Mouse (Mus musculus) forebrain, embryonic 14.5 days (tissue): Measurements from ENCODE around the gene Dtnb. TPM values are rescaled to one million over a fixed set of nuclear protein-coding genes. Genes with fewer than 3 reads are reported as not detected.

Experiments used
- ATAC-seq: fragments of 200-750 bp; cut with Nextera tagmentation; 2 replicates; pipeline ENCODE4 v1.8.0; 2017; ENCODE audit warnings: mild to moderate bottlenecking, moderate library complexity
- DNase-seq: peaks from one replicate; pipeline ENCODE4 v3.0.0-alpha.2; 2015; ENCODE audit warnings: low spot score
- H3K27ac ChIP-seq: fragments of 300-500 bp; sonication (generic); 2 replicates; pipeline ENCODE4 v1.5.1; 2014; ENCODE audit warnings: low read depth, mild to moderate bottlenecking, control low read depth, low read length, moderate library complexity
- H3K27me3 ChIP-seq: fragments of 300-500 bp; sonication (generic); replicated peaks from 2 replicates; pipeline ENCODE4 v1.6.1; 2014; ENCODE audit warnings: low read length, control low read depth, mixed read lengths; ENCODE audit not compliant: control insufficient read depth, insufficient read depth
- H3K36me3 ChIP-seq: fragments of 300-500 bp; sonication (generic); 2 replicates; pipeline ENCODE4 v1.6.1; 2014; ENCODE audit warnings: low read length, control low read depth; ENCODE audit not compliant: control insufficient read depth, insufficient read depth
- H3K4me1 ChIP-seq: fragments of 300-500 bp; sonication (generic); 2 replicates; pipeline ENCODE4 v1.6.1; 2014; ENCODE audit warnings: antibody characterized with exemption, low read length, control low read depth; ENCODE audit not compliant: control insufficient read depth, insufficient read depth
- H3K4me2 ChIP-seq: fragments of 300-500 bp; sonication (generic); 2 replicates; pipeline ENCODE4 v1.6.1; 2014; ENCODE audit warnings: mild to moderate bottlenecking, control low read depth, low read length
- H3K4me3 ChIP-seq: fragments of 300-500 bp; sonication (generic); 2 replicates; pipeline ENCODE4 v1.5.1; 2014; ENCODE audit warnings: low read depth, low read length, control low read depth
- H3K9ac ChIP-seq: fragments of 300-500 bp; sonication (generic); 2 replicates; pipeline ENCODE4 v1.6.1; 2014; ENCODE audit warnings: mild to moderate bottlenecking, low read length, control low read depth, moderate library complexity
- H3K9me3 ChIP-seq: fragments of 300-500 bp; sonication (generic); replicated peaks from 2 replicates; pipeline ENCODE4 v1.6.1; 2016; ENCODE audit warnings: low read length, control low read depth, mixed read lengths; ENCODE audit not compliant: control insufficient read depth
- WGBS: fragments of 180-500 bp; shearing (Covaris S2); extraction: QIAGEN DNeasy Blood & Tissue Kit; methylation state at CpG from one replicate; pipeline ENCODE4 v1.1.7; 2014; 5-methylcytosine and 5-hydroxymethylcytosine counted together
- microRNA-seq: library from miRNA; unstranded; fragments of <30 nt; microRNA quantifications from one replicate; pipeline ENCODE4, GENCODE M21; 2016
- polyA plus RNA-seq: library from polyadenylated mRNA; unstranded; fragments of >200 nt; fragmentation: Nextera tagmentation; extraction: Ambion mirVana; gene quantifications from 2 replicates; pipeline ENCODE4 v1.2.1, GENCODE M21; 2014

Dtnb gene
- polyA plus RNA-seq, 1 experiment from 2014 or later: 27.3 TPM

- Histone ChIP-seq H3K4me3 (no peak overlapping the region), H3K36me3 (no peaks in the 10 kb centered on the region), H3K27ac (no peak overlapping the region), H3K9ac (no peak overlapping the region), H3K9me3 (no peaks in the 10 kb centered on the region), H3K4me1 (peaks cover 10% of the 10 kb centered on the region; the same call in 1 of the 2 replicates), H3K27me3 (no peaks in the 10 kb centered on the region), H3K4me2 (no peak overlapping the region)
- DNase-seq (no peak), ATAC-seq (no peak)
- 65% methylated on average over 12 of the region's 12 CpGs for WGBS
These were observed 253.5 kb downstream of the Dtnb start for GRCm38 (mm10) chr12:3825714-3826080.

- Histone ChIP-seq H3K27me3 (no peaks in the 10 kb centered on the region), H3K4me1 (peaks cover 18% of the 10 kb centered on the region), H3K4me2 (no peak overlapping the region), H3K36me3 (no peaks in the 10 kb centered on the region), H3K9ac (no peak overlapping the region), H3K27ac (no peak overlapping the region), H3K9me3 (no peaks in the 10 kb centered on the region), H3K4me3 (no peak overlapping the region)
- no peak for DNase-seq
- no peak for ATAC-seq
- 87% methylated on average over 5 of the region's 5 CpGs for WGBS
These were observed 255.6 kb downstream of the Dtnb start for GRCm38 (mm10) chr12:3827771-3828170.

Small RNAs within 50 kb of the gene (microRNA-seq; reads per million reads assigned to microRNA genes)
- not detected for gene Gm26050

Other genes with a start within 250 kb of the Dtnb start
- gene Kif3c, start 207.2 kb upstream of the Dtnb start, polyA plus RNA-seq: 50.8 and 78.5 TPM in 2 replicates
- 8.9 and 12.2 TPM in 2 replicates for gene Asxl2, start 145.5 kb upstream of the Dtnb start, polyA plus RNA-seq
- 28.0 and 32.0 TPM in 2 replicates for gene Dnmt3a, start 233.6 kb downstream of the Dtnb start, polyA plus RNA-seq